Mouse (Mus musculus): ENCODE measurements around the gene C1s2. TPM values are rescaled to one million over a fixed set of nuclear protein-coding genes. Genes with fewer than 3 reads are reported as not detected.
"Not testable (repeated sequence)": the region's sequence is repeated elsewhere in the genome, so short reads cannot be mapped to it uniquely, and the experiment has no call there.

C1s2 gene
- under 1 TPM; 0.31 to 0.39 TPM for total RNA-seq (2021)
- long read RNA-seq, experiment 1 = 0 reads
- long read RNA-seq, experiment 2 = 0 reads

- intact Hi-C loops (cut with DNase I); H3K27ac ChIP-seq; DNase-seq; H3K4me3 ChIP-seq: not testable (repeated sequence)
Measured at GRCm38 (mm10) chr6:124635985-124636384, at the start of gene C1s2. Gene C1s2 (minus strand): TSS chr6:124636085.

GRCm38 (mm10) chr6:124683591-124684417 is 47.9 kb upstream of the C1s2 start:
- Histone ChIP-seq H3K27ac (peak overlapping the region; percentile 55), H3K4me3 (no peak overlapping the region; the same call in 1 of the 2 replicates)
- peak; percentile 74 for DNase-seq
- intact Hi-C loops (cut with DNase I) = no loop called here
- TF ChIP-seq CTCF (IDR thresholded peaks at IDR 0.05) = no peak

GRCm38 (mm10) chr6:124682291-124682690 is 46.4 kb upstream of the C1s2 start:
- intact Hi-C loops (cut with DNase I); H3K27ac ChIP-seq; H3K4me3 ChIP-seq; DNase-seq: not testable (repeated sequence)

GRCm38 (mm10) chr6:124679486-124679885 is 43.6 kb upstream of the C1s2 start:
- TF ChIP-seq CTCF (IDR thresholded peaks at IDR 0.05) = no peak
- intact Hi-C loops (cut with DNase I) = no loop called here
- Histone ChIP-seq H3K4me3 (no peak overlapping the region), H3K27ac (no peak overlapping the region)
- no peak for DNase-seq

- intact Hi-C loops (cut with DNase I) = no loop called here
- DNase-seq = no peak
- no peak for TF ChIP-seq CTCF (IDR thresholded peaks at IDR 0.05)
- no peak overlapping the region for H3K27ac ChIP-seq
- H3K4me3 ChIP-seq = no peak overlapping the region
Measured at GRCm38 (mm10) chr6:124678769-124679168, 42.9 kb upstream of the C1s2 start.

GRCm38 (mm10) chr6:124676171-124676570 is 40.3 kb upstream of the C1s2 start:
- DNase-seq = no peak
- no peak overlapping the region for H3K4me3 ChIP-seq
- intact Hi-C loops (cut with DNase I) = no loop called here
- no peak overlapping the region for H3K27ac ChIP-seq
- no peak for TF ChIP-seq CTCF (IDR thresholded peaks at IDR 0.05)

- TF ChIP-seq CTCF (IDR thresholded peaks at IDR 0.05) = no peak
- H3K27ac ChIP-seq = no peak overlapping the region
- DNase-seq = no peak
- intact Hi-C loops (cut with DNase I) = no loop called here
- H3K4me3 ChIP-seq = no peak overlapping the region
Measured at GRCm38 (mm10) chr6:124674591-124674990, 38.7 kb upstream of the C1s2 start.

GRCm38 (mm10) chr6:124673619-124674018 is 37.7 kb upstream of the C1s2 start:
- intact Hi-C loops (cut with DNase I) = no loop called here
- DNase-seq = peak; percentile 82
- no peak for TF ChIP-seq CTCF (IDR thresholded peaks at IDR 0.05)
- Histone ChIP-seq H3K27ac (peak overlapping the region; percentile 69), H3K4me3 (no peak overlapping the region)

- no peak overlapping the region for H3K4me3 ChIP-seq
- no peak for TF ChIP-seq CTCF (IDR thresholded peaks at IDR 0.05)
Measured at GRCm38 (mm10) chr6:124672100-124672499, 36.2 kb upstream of the C1s2 start.

GRCm38 (mm10) chr6:124670281-124670900 is 34.5 kb upstream of the C1s2 start:
- no peak for TF ChIP-seq CTCF (IDR thresholded peaks at IDR 0.05)
- H3K27ac ChIP-seq = no peak overlapping the region
- intact Hi-C loops (cut with DNase I) = no loop called here

More at GRCm38 (mm10) chr6:124672100-124672499, 36.2 kb upstream of the C1s2 start:
- peak overlapping the region; percentile 39; the same call in 1 of the 2 replicates for H3K27ac ChIP-seq
- intact Hi-C loops (cut with DNase I) = no loop called here
- no peak for DNase-seq

GRCm38 (mm10) chr6:124669234-124669859 is 33.5 kb upstream of the C1s2 start:
- no peak for DNase-seq
- TF ChIP-seq CTCF (IDR thresholded peaks at IDR 0.05) = no peak
- no peak overlapping the region for H3K27ac ChIP-seq
- no peak overlapping the region for H3K4me3 ChIP-seq
- intact Hi-C loops (cut with DNase I) = no loop called here

More at GRCm38 (mm10) chr6:124670281-124670900, 34.5 kb upstream of the C1s2 start:
- no peak for DNase-seq
- no peak overlapping the region for H3K4me3 ChIP-seq

GRCm38 (mm10) chr6:124665011-124665410 is 29.1 kb upstream of the C1s2 start:
- intact Hi-C loops (cut with DNase I) = no loop called here
- H3K27ac ChIP-seq = no peak overlapping the region
- TF ChIP-seq CTCF (IDR thresholded peaks at IDR 0.05) = no peak
- H3K4me3 ChIP-seq = no peak overlapping the region
- no peak for DNase-seq

GRCm38 (mm10) chr6:124664256-124664655 is 28.4 kb upstream of the C1s2 start:
- no peak for DNase-seq
- Histone ChIP-seq H3K27ac (no peak overlapping the region), H3K4me3 (peak overlapping the region; percentile 95; the same call in 1 of the 2 replicates)
- TF ChIP-seq CTCF (IDR thresholded peaks at IDR 0.05) = no peak
- intact Hi-C loops (cut with DNase I) = loop anchor here (5.0 kb wide), 2 partner anchors 38 to 78 kb away; partner anchors contain the start of gene Grcc10

Data from gastrocnemius, adult 2 months (tissue).